Mouse (Mus musculus) adrenal gland, postnatal 36 days (tissue): Measurements from ENCODE around the gene Aqp7. TPM values are rescaled to one million over a fixed set of nuclear protein-coding genes. Genes with fewer than 3 reads are reported as not detected.

ENCODE experiments used
- DNase-seq, 2 experiments: peaks; one replicate each; pipeline ENCODE4 v3.0.0; 2021; ENCODE audit warnings: mixed read lengths in 1 of 2
- microRNA-seq: library from miRNA; unstranded; fragments of <30 nt; microRNA quantifications from one replicate; pipeline ENCODE4 v1.2.0, GENCODE M21; 2021
- total RNA-seq, 2 experiments: library from RNA; stranded (reverse); gene quantifications; 2 replicates each; pipeline ENCODE4 v1.2.3; 2021

The Aqp7 gene
- total RNA-seq, 2 experiments from 2014 or later, result 22.9 to 26.1 TPM

- DNase-seq, result no peak
These were observed 46.9 kb downstream of the Aqp7 start for GRCm38 (mm10) chr4:41000842-41001639.

GRCm38 (mm10) chr4:41000271-41000670 is 47.7 kb downstream of the Aqp7 start:
- DNase-seq, result peak in 1 of 2 experiments; percentile 19

GRCm38 (mm10) chr4:40997916-40998315 is 50.0 kb downstream of the Aqp7 start:
- DNase-seq, result no peak

- no peak for DNase-seq
These were observed 51.6 kb downstream of the Aqp7 start for GRCm38 (mm10) chr4:40996302-40996701.

- no peak for DNase-seq
These were observed 58.3 kb downstream of the Aqp7 start for GRCm38 (mm10) chr4:40989633-40990032.

GRCm38 (mm10) chr4:40983686-40984085 is 64.3 kb downstream of the Aqp7 start:
- DNase-seq, result peak in 1 of 2 experiments; percentile 29

Small RNA genes lying within 50 kb of the gene (microRNA-seq; reads per million reads assigned to microRNA genes)
- gene Mir3094, result 0.75 reads per million

Other genes with a start within 250 kb of the Aqp7 start
- gene B4galt1, start 194.1 kb downstream of the Aqp7 start, total RNA-seq, result 10 to 100 TPM; 75.7 to 89.5 TPM
- 10 to 100 TPM in 1 of 2 experiments, not detected in 1; 12.8 TPM for gene Spink4, start 128.1 kb downstream of the Aqp7 start, total RNA-seq
- gene Bag1, start 99.8 kb downstream of the Aqp7 start, total RNA-seq, result 100 to 1,000 TPM; 287 to 331 TPM
- 100 to 1,000 TPM; 101 to 105 TPM for gene Chmp5, start 99.7 kb downstream of the Aqp7 start, total RNA-seq
- 10 to 100 TPM; 75.5 to 97.1 TPM for gene Nfx1, start 77.2 kb downstream of the Aqp7 start, total RNA-seq
- gene Aqp3, start 50.0 kb upstream of the Aqp7 start, total RNA-seq, result under 1 TPM in 1 of 2 experiments, not detected in 1; 0.23 TPM
- gene Nol6, start 76.3 kb upstream of the Aqp7 start, total RNA-seq, result 10 to 100 TPM; 58.0 to 61.8 TPM
- 100 to 1,000 TPM; 103 to 115 TPM for gene Ube2r2, start 87.6 kb upstream of the Aqp7 start, total RNA-seq
- gene Ubap2, start 227.0 kb upstream of the Aqp7 start, total RNA-seq, result 10 to 100 TPM; 32.8 to 43.9 TPM